Mouse (Mus musculus): ENCODE measurements around the gene Slc22a22.
"Not testable (repeated sequence)": the region's sequence is repeated elsewhere in the genome, so short reads cannot be mapped to it uniquely, and the experiment has no call there.

The Slc22a22 gene

DNA sequence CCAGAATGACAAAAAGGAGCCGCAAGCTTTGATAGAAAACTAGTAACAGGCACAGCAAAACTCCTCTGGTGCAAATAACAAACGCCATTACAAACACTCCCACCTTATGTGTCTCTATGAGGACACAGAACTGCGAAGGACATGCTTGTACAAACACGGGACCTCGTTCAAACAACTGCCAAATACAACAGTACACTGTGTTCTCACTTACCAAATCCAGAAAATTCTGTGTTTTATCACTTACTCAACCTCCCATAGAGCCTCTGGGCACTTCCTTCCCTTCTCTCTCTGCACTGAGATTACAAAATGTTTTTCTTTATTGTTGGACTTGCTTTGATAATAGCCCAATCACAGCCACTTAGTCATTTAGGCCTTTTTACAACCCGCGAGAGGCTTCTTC is 97.0 kb downstream of the Slc22a22 start:
- no peak for DNase-seq (ENCODE audit: low read depth, low spot score)

DNA sequence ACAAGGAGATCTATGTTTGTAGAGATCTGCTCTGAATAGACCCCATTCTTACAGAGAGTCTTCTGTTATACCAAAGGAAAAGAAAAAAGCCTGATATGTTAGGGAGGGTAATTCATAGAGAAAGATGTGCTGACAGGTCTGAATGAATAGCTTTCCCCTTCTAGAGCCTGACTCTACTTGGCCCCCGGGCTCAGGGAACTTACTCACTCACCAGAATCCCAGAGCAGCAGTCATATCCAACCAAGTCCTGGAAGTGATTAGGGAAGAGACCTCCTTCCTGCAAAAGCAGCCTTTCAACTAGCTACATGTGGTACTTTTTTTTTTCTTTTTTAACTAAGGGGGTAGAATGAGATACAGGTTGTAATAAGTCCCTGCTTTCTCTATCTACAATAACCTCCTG is 111.0 kb downstream of the Slc22a22 start:
- peak; percentile 67 for DNase-seq (ENCODE audit: low read depth, low spot score)

DNA sequence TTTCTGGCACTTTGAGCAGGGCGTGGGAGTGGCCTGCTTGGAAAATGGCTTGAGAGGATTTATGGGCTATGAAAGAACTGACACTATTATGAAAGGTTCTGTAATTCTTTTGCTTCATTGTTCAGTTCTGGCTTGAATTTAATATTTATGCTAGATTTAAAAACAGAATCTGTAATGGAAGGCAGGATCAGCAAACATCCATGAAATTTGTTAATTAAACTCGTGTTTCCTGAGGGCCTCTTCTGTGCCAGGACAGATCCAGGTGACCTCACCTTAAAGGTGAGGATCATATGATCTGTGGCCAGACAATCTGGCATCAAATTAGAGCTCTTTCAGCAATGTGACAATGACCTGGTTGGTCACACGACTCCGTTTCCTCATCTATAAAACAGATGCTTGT is 122.1 kb downstream of the Slc22a22 start:
- DNase-seq (ENCODE audit: low read depth, low spot score), result no peak

DNA sequence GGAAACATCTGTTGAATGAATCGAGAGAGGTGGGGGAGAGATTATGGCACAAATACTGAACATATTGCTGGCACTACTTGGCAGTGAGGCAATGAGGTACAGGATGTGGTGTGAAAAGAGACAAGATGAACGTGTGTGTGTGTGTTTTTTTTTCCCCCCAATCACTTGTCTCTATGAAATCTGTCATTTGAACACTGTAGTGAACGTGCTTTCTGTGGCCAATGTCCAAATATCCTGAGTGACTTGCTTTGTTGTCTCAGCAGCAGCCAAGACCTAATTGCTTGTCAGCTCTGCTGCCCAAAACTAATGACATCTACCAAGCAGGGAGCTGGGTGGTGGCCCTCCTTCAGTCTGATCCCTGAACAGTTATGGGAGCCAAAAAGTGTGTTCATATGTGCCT is 136.9 kb downstream of the Slc22a22 start:
- no peak for DNase-seq (ENCODE audit: low read depth, low spot score)

DNA sequence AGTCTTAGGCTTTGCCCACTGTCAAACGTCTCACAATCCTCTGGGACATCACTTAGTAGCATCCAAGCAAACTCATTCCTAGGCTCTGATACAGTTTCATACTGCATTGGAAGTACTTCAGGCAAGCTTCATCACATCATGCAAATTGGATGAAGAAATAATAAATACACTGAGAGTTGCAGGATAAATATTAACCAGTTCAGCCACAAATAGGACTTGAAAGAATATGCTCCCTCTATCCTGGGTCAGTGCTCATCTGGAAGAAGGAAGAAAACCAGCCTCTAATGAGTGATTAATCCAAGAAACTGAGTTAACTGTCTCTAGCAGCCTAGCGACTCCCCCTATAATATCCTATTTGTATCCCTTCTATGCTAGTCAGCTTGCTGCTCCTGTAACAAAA is 146.1 kb downstream of the Slc22a22 start:
- DNase-seq (ENCODE audit: low read depth, low spot score), result no peak

DNA sequence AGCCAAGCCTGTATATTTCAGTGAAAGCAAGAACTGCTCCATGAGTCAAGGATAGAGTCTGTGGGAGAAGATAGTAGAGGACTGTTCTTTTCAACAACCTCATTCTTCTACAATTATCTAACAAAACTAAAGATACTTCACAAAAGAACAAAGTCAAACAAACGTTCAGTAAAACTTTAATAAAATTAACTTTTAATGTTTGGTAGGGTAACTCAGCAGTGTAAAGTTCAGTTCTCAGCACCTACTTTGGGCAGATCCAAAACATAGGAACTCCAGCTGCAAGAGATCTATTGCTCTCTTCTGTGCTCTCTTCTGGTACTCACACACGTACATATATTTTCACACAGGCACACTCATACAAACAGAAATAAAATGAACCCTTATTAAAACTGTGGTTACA is 159.4 kb downstream of the Slc22a22 start:
- no peak for DNase-seq (ENCODE audit: low read depth, low spot score)

DNA sequence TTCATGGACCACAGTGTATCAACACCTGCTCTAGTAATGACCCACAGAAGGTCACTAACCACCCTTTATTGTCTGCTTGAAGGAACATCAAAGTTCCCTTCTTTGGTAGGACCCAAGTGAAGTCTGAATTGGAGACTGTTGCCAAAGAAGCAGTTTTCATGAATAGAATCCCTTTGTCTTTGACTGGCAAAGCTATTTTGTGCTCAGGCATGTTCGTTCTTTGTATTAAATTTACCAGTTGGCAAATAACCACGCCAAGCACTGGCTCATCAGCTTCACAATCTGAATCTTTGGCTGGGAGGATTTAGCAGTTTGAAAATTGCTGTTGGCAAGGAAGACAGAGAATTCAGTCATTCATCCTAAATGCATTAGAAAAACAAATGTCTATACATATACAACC is 160.9 kb downstream of the Slc22a22 start:
- DNase-seq (ENCODE audit: low read depth, low spot score), result no peak

DNA sequence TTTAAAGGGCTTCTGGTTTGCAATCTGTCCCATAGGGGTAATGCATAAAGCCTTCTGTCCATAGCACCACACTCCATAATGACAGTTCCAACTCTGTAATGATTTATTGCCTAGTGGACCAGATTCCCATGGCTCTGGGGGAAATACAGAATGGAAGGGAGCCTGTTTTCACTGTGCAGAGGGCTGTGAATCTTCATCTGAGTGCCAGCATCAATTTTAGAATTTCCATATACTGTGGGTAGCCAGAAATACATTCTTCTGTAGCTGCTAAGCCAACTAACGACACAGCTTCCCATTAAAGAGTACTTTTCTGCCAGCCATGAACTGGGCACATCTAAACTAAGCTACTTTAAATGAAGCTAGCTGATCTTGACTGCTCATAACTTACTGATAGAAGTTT is 174.7 kb downstream of the Slc22a22 start:
- no peak for DNase-seq (ENCODE audit: low read depth, low spot score)

DNA sequence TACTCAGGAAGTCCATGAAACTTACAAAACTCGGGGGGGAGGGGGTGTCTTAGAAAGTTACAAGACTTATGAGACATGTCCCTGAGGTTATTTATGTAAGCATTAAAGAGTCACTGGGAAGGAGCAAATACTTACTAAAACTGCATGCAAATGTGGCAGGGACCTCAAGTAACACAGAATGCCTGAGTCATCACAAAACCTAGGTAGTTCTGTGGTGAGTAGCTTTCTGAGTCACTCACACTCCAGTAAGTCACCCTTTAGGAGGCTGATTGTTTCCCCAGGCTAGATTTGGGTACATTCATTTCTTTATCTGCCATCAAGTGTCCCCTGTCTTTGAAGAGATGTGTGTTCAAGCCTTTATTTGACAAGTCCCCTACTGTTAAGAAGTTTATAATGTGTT is 198.9 kb downstream of the Slc22a22 start:
- DNase-seq (ENCODE audit: low read depth, low spot score), result no peak

DNA sequence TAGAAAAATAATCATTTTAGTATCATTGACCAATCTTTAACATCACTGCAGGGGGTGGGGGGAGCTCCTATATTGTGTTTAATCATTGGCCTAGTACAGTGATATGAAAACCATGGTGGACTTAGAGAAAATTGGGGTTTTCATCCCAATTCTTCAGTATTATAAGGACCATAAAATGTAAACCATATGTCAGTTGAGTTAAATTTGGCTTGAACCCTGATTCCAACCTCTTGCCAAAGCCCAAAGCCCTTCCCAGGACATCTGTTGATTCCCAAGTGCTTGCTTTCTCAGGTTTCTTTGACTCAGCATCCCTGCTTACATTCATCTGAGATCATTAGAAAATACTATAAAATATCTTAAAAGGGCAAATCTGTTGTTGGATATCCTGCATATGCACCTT is 201.0 kb downstream of the Slc22a22 start:
- no peak for DNase-seq (ENCODE audit: low read depth, low spot score)

DNA sequence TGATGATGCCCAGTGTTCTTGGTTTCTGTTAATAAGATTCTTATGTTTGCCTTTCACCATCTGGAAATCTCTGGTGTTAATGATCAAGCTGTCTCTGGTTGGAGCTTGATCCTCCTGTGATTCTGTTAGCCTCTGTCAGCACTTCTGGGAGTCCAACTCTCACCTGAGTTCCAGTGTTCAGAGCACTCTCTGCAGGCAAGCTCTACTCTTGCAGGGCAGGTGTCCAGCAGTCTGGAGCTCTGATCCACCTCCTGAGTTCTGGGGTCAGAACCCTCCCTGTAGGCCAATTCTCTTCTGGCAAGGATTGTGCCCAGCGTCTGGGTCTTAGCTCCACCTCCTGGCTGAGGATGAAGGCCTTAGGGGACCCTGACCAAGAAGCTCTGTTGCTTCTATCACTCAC is 237.4 kb downstream of the Slc22a22 start:
- not testable (repeated sequence) for DNase-seq (ENCODE audit: low read depth, low spot score)

DNA sequence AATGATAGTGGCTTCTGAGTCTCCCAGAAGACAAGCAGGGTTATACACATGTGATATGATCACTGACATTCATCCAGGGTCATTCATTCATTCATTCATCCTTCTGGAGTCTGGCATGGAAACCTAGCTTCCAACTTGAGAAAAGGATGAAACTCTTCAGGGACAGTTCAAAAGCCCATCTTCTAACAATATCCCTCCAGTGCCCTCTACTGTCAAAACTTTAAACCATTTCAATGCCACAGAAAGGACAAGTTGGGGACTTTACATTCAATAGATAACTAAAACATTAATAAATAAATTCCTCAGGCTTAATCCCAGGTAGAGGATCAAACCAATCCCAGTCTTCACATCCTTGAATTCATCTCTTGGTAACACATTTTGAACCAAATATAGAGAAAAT is 247.0 kb downstream of the Slc22a22 start:
- no peak for DNase-seq (ENCODE audit: low read depth, low spot score)

DNA sequence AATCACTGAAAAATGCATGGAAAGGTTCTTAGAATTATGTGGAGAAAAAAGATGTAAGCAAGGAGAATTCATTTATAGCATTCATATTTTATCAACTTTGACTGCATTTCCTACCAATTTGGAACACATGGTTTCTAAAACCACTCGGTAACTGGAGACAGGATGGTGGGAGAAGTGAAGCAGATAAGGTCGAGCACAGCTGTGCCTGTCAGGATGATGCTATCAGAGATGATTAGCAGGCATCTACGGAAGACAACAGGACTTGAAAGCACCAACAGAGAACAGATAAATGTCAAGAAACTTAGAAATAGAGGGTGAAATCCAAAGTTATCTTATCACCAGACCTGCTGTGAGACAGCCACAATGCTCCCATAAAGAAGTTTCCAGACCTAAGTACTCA is 272.1 kb downstream of the Slc22a22 start:
- no peak for DNase-seq (ENCODE audit: low read depth, low spot score)

DNA sequence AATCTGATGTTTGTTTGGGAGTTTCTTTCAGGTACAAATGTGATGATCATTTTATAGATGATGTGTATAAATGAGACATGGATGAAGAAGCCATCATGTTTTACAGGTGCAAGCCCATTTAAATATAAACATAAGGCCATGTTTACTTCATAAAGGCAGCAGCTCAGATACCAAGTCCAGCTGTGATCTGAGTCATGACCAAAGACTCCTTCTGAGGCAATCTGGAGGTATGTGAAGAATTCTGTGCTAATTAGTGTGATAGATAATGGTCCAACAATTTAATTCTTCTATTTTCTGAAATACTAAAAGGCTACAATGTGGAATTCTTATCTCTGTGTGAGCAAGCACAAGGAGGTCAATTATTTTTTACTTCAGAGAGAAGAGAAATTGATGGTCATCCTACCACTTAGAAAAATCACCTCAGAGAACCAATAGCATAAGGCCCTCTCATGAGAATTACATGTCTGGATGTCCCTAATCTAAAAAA is 272.9 kb downstream of the Slc22a22 start:
- DNase-seq (ENCODE audit: low read depth, low spot score), result no peak

Data from forelimb bud, embryonic 11.5 days (tissue).